Mouse (Mus musculus): Measurements from ENCODE around the gene Mkln1.

GRCm38 (mm10) chr6:31384794-31385193 is 13.7 kb upstream of the Mkln1 start:
- no peak for TF ChIP-seq CTCF (IDR thresholded peaks at IDR 0.05; ENCODE audit: control insufficient read depth, insufficient read depth, insufficient replicate concordance, low read depth, low read length)
- no peak for TF ChIP-seq POLR2A (IDR thresholded peaks at IDR 0.05; ENCODE audit: control insufficient read depth, low read depth, low read length)

Data from testis, adult 2 months (tissue).